Mouse (Mus musculus): Measurements from ENCODE around the gene Lrp5.

The Lrp5 gene

DNA sequence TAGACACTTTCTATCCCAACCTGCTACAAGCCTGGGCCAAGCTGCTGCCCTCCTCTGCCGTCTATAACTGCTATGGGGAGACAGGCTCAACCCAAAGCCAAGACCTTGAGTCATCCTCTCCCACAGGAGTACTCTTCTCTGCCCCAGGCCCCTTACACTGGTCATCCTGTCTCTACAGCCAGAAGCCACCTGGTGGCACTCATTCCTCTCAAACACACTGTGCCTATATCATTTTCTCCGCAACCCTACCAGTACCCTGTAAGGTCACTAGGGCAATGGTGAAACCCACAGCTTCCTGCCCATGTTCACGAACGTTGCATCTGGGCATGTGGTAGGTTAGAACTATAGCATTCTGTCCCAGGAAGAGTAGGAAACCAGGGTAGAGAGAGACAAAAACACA, 31.4 kb downstream of the Lrp5 start:
- no peak for DNase-seq (ENCODE audit: low read depth)

DNA sequence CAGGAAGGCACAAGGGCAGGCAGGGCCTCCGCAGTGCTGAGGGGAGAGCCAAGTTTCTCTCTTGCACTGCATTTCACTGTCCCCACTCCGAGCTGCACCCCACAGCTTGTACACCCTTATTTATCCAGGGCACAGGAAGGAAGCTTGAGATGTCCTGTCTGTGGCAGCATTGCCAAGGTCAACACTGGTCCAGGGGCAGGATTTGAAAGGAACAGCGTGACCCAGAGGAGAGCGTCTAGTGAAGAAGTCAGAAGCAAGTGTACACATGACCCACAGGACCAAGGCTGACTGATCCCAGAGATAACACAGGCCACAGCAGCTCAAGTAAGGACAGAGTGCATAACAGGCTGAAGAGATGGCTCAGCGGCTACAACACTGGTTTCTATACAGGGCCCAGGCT, 32.3 kb downstream of the Lrp5 start:
- no peak for DNase-seq (ENCODE audit: low read depth)

DNA sequence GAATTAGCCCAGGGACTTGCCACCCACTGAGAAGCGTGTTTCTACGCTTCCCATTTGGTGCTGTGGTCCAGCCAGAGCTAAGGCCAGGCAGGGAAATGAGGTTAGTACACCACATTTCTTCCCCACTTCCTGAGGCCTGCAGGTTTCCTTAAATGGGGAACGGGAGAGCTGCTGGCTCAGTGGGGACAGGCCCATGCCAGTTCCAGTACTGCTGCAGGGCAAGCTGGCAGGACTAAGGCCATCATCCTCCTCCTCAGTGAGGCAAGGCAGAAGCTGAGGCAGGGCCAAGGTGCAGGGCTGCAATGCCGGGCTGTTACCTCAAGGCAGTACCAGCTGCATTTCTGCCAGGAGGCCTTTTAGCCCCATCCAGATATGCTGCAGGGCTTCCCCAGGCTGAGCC, 32.9 kb downstream of the Lrp5 start:
- no peak for DNase-seq (ENCODE audit: low read depth)

DNA sequence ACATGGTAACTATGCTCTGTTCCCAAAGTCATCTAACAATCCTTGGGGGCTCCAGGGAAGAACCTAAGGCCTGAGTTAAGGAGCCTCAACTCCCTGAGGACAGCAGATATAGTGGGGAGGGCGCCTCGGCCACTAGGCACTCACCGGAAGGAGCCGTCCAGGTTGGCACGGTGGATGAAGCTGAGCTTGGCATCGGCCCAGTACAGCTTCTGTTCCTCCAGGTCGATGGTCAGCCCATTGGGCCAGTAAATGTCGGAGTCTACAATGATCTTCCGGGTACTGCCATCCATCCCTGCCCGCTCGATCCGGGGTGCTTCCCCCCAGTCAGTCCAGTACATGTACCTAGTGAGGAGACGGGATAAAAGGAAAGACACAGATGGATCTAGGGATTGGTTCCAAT, 34.4 kb downstream of the Lrp5 start:
- DNase-seq (ENCODE audit: low read depth) = no peak

DNA sequence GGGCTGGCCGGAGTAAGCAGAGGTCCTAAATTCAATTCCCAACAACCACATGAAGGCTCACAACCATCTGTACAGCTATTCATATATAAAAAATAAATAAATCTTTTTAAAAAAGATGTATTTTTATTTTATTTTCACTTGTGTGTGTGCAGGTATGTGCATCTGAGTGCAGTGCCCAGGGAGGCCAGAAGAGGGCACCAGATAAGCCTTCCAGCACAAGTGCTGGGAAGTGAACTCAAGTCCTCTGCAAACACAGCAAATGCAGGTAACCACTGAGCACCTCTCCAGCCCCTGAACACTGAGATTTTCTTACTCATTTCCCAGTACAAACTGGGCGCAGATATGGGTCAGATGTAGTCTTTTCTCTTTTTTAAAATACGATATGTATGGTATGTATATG, 35.1 kb downstream of the Lrp5 start:
- DNase-seq (ENCODE audit: low read depth) = no peak

DNA sequence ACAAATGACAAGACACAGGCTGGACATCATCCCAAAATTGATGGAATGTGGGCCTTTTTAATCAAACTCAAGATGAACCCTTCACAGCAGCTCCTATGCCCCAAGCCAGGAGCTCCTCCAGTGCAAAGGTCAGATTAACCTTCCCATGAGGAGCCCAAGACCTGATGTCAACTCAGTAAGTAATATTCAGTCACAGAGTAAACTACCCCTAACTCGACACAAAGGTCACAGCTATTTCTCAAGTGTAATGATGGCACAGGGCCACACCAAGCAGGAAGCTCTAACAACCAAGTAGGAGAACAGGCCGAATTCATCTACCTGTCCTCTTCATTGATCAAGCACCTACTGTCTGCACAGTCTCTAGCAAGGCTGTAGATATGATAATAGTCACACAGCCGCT, 35.9 kb downstream of the Lrp5 start:
- no peak for DNase-seq (ENCODE audit: low read depth)

DNA sequence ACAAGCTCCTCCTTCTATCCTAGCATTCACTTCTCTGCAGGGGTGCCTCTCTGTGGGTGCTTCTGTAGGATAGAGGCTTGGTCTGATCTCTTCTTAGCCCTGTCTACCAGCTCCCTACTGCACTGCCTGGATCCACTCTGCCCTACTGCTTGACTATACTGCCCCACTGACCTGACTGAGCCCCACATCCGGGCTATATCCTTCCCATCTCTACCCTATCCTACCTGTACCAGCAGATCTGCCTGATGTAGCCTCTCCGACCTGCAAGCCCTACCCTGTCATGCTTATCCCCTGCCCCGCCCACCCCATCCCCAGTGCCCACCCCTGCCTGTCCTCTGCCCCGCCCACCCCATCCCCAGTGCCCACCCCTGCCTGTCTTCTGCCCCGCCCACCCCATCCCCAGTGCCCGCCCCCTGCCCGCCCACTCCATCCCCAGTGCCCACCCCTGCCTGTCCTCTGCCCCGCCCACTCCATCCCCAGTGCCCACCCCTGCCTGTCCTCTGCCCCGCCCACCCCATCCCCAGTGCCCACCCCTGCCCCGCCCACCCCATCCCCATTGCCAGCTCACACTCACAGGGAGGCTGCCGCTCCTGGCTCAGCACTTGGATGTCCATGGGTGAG, 37.4 kb downstream of the Lrp5 start:
- no peak for DNase-seq (ENCODE audit: low read depth)

DNA sequence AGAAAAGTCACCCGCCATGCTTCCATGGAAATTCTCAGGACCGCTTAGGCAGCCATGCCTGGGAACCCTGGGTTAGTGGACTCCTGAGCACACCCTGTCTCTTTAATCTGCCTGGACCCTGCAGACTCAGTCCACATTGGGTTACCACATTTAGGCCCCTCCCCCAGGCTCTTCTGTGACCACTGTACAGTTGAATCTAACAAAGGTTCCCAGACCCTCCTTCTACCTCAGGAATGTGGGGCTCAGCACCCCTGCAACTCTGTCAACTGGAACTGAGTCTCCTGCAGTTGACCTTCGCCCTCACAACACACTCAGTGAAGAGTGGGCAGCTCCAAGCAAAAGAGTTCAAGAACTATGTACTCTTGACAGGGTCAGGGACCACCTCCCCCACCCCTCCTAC, 38.4 kb downstream of the Lrp5 start:
- DNase-seq (ENCODE audit: low read depth) = no peak

DNA sequence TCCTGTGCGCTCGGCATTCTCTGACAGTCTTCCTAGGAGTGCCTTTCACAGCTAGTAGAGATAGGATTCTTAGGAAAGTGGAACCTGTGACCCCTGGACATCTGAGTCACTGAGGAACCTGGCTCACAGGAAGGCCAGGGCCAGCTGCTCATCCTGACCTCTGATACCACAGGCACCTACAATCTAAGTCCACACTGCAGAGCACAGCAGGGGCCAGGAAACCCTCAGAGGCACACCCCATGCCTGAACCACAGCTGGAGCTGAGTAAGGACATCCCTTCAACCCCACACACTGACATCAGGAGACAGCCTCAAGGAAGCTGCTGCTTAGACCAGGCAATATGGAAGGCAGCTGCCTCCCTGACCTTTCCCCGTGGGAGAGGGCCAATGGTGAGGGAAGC, 40.6 kb downstream of the Lrp5 start:
- DNase-seq (ENCODE audit: low read depth) = no peak

DNA sequence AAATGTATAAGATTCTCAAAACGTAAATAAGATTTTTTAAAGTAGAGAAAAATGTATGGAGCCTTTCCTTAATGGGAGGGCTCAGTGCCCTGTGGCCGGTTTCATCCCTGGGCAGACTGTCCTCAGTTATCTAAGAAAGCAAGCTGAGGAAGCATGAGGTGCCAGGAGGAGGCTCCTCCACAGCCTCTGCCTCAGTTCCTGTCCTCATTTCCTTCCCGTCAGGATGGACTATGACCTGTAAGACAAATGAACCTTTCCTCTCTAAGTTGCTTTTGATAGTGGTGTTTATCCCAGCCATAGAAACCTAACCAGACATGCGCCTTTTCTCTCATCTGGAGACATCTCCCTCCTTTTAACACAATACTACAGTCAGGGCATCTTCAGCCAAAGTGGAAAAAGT, 41.0 kb downstream of the Lrp5 start:
- no peak for DNase-seq (ENCODE audit: low read depth)

DNA sequence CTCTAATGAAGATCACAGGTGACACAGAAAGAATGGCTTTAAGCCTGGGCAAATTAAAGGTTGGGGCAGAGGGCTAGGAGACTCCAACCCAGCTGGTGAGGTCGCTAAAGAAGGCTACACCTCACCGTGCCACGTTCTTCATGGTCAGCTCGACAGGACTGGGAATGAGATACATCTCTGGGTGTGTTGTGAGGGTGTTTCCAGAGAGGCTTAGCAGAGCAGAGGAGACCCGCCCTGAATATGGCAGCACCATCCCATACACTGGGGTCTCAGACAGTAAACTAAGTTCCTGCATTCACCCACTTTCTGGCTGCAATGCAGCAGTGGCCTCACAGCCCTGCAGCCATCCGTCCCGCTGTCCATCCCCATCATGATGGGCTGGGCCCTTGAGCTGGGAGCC, 46.8 kb downstream of the Lrp5 start:
- no peak for DNase-seq (ENCODE audit: low read depth)

DNA sequence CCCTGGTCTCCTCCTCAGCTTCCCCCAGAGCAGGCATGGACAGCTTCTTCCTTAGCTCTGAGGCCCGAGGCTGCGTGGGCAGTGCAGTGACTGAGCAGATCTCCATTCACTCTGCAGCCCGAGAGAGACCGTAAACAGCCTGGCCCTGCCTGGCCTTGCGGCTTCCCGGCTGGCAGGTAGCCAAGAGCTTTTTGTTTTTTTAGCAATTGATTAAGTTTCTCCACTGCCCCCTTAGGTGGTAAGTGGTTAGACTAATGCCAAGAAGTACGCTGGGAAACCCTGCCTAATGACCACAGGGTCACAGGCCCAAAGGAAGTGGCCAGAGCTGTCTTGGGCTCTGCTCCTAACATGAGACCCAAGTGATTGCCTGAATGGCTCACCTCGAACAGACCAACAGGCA, 47.7 kb downstream of the Lrp5 start:
- DNase-seq (ENCODE audit: low read depth) = no peak

DNA sequence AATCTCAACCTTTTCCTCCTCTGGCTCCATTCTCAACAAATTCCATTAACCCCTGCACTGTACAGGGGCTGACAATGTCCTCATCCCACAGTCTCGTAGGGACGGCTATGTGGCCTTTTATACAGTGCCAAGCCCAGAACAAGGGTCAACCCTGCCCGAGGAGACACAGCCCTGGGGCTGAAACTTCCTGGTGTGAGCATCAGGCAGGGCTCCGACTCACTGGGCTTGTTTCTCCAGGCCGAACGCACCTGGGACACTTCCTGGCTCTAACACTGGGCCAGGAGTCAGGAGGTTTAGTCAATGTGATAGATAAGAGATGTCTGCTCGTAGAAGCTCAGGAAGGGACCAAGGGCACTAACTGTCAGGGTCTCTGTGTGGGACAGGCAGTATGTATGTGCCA, 54.3 kb downstream of the Lrp5 start:
- no peak for DNase-seq (ENCODE audit: low read depth)

DNA sequence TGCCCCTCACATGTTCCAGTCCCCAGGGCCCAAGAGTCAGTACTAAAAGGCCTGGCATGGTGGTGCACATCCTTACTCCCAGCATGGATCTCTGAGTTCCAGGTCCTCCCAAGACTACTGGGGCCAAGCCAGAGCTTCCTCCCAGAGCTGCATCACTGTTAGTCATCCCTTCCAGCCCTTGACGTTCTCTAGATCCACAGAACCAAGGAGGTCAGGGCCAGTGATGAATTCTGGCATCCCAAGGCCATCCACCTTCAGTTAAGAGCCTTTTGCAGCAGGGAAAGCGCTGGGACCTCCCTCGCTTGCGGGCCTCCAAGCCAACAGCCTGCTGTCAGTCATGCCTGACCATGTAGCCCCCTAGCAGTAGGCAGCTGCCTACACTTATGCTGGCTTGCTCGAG, 54.9 kb downstream of the Lrp5 start:
- DNase-seq (ENCODE audit: low read depth) = no peak

DNA sequence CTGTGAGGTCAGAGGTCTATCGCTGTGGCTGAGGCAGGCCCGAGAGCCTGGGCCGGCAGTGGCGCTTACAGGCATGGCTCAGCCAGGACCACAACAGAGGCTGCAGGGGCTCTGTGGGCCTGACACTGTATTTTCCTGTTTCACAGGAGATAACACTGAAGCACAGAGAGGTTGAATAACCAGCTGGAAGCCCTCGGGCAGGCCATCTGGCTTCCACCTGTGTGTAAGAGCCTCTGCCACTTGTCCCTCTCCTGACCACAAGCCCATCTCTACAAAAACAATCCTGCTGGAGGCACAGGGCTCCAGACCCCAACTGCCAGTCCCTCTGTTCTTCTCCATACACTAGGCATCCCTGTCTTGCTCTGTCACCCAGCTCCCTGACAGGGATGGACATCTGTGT, 55.9 kb downstream of the Lrp5 start:
- DNase-seq (ENCODE audit: low read depth) = no peak

DNA sequence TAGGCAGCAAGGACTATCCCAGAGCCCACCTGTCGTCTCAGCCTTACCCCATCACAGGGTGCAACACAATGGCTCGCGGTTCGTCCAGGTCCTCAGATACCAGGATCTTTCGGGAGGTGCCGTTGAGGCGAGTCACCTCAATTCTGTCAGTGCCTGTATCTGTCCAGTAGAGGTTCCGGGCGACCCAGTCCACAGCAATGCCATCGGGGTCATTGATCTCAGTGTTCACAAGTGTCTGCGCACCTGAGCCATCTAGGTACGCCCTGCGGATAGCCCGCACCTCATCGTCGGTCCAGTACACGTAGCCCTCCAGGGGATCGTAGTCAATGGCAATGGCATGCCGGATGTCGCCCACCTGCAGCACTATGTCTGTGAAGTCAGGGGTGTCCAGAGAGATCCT, 56.3 kb downstream of the Lrp5 start:
- no peak for DNase-seq (ENCODE audit: low read depth)

DNA sequence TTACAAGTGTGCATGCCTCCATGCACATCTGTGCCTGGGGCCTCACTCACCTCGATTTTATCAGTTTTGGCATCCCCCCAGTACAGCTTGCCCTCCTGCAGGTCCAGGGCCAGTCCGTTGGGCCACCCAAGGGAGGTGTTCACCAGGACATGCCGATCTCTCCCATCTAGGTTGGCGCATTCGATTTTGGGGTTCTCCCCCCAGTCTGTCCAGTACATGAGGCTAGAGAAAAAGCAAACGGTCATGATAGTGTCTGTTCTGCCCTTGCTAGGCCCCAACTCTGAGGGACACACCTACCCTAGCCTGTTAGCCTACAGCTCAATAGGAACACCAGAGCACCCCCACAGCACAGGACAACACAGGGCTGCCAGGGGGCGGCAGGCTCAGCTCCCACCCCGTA, 58.1 kb downstream of the Lrp5 start:
- DNase-seq (ENCODE audit: low read depth) = no peak

DNA sequence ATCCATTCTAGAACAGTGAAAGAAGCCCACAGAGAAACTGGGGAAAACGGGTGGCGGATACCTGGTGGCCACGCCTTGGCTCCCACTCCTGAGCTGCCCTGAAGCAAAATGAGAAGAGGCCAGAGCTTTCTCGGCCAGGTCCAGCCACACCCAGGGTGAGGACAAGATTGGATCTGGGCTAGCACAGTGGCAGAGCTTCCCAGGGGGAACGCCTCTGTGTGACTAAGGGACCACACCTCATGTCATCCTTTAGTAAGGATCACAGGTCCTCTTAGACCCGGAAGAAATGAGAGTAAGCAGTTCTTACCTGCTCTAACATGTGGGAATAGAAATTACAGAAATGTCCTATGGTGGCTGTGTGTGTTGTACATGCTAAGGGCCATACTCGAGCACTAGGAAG, 61.3 kb downstream of the Lrp5 start:
- no peak for DNase-seq (ENCODE audit: low read depth)

DNA sequence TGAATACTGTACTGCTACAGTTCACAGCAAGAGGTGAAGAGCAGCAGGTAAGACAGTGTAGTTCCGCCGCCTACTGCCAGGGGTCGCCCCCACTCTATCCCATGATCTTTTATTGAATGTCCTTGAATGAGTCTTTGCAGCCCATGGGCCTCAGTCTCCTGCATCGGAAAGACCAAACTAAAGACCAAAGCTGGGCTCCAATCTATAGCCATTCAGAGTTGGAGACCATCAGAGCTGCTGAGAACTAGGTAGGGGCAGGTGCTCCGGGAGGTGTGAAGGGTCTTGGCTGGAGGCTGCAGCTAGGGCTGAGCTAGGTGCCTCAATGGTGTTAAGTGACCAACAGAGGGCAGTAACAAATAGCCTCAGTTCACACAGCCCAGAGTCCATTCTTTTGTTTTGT, 62.5 kb downstream of the Lrp5 start:
- DNase-seq (ENCODE audit: low read depth) = peak; percentile 17

DNA sequence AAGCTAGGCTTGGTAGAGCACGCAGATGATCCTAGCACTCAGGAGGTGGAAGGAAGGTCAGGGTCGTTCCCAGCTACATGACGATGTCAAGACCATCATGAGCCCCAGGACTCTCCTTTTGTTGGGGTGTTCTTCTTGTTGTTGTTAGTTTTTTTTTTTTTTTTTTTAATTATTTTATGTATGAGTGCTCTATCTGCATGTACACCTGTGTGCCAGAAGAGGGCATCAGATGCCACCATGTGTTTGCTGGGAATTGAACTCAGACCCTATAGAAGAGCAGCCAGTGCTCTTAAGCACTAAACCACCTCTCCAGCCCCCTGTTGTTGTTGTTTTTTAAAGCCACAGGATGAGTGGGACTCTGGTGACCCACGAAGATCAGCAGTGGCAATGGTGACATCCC, 63.1 kb downstream of the Lrp5 start:
- no peak for DNase-seq (ENCODE audit: low read depth)

DNA sequence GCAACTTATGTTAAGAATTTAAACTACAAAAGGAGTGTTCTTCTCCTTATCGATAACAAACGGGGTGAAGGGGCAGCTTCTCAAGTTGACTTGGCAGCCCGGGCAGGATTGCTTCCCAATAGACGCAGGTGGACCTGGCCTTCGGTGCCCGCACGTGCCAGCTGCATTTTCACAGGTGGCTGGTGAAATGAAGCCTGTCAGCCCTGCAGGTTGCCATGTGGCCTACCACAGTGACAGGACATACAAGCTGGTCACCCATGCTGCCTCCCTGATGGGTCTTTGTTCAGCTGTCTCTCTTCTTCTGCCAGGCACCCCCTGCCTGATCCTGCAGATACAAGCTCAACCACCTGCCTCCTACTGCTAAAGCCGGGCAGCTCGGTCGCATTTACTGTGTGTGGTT, 65.5 kb downstream of the Lrp5 start:
- no peak for DNase-seq (ENCODE audit: low read depth)

DNA sequence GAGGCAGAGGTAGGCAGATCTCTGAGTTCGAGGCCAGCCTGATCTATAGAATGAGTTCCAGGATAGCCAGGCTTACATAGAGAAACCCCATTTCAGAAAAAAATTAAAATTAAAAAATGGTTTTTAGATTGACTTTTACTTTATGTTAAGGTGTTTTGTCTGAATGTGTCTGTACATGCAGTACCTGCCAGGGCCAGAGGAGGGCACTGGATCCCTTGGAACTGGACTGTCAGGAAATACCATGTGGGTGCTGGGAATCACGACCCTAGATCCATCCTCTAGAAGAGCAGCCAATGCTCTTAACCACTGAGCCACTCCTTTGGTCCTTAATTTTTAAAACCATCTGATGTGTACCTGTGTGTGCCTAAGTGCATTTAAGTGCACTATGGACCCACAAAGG, 67.0 kb downstream of the Lrp5 start:
- no peak for DNase-seq (ENCODE audit: low read depth)

DNA sequence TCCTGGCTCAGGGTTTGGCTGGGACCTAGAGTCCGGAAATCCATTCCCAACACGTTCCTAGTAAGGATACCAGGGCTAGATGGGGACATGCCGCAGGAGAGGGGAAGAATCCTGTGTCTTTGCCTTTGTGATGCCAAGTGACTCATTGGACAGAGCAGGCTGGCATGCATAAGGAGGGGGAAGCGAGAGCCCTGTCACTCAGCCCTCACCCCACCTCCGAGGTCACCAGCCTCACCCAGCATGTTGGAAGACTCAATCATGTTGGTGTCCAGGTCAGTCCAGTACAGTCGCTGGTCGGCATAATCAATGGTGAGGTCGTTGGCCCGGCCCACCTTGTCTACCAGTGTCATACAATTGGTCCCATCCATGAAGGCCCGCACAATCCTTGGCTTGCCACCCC, 72.4 kb downstream of the Lrp5 start:
- DNase-seq (ENCODE audit: low read depth) = no peak

DNA sequence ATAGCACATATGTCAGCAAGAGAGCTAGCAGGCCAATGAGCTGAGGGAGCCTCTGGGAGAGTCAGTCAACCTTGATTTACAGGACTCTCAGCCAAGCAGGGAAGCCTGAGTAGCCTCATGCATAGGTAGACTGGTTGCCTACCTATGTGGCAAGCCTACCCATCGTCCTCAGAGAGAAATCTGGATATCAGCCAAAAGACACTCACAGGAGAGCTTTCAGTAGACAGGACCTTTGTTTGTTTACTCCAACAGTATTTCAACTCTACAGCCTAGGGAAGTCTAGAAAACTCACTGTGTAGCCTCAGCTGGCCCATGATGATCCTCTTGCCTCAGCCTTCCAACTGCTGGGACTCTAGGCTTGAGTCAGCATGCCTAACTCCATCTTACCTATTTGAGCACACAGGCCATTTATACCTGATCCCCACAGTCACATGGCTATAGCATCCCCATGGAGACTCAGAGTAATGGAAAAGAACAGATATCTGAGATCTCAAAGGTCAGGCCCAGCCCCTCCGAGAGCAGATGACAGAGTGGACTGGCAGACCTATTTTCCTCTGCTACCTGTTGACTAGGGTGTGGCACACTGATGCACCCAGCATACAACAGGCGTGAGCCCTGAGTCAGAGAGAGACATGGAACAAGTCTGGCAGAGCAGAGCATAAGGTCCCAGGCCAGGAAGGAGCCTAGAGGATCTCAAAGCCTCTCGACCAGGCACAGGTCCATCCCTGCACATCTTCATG, 73.7 kb downstream of the Lrp5 start:
- no peak for DNase-seq (ENCODE audit: low read depth)
